Mouse (Mus musculus) midbrain, embryonic 14.5 days (tissue): Measurements from ENCODE around the gene Cntn4. TPM values are rescaled to one million over a fixed set of nuclear protein-coding genes. Genes with fewer than 3 reads are reported as not detected.

Source experiments
- ATAC-seq: fragments of 200-750 bp; cut with Nextera tagmentation; 2 replicates; pipeline ENCODE4 v1.8.0; 2017; ENCODE audit warnings: moderate number of reproducible peaks, moderate library complexity; ENCODE audit not compliant: low FRiP score, low TSS enrichment
- DNase-seq: peaks from one replicate; pipeline ENCODE4 v3.0.0-alpha.2; 2015
- H3K27ac ChIP-seq: fragments of 300-500 bp; sonication (generic); replicated peaks from 2 replicates; pipeline ENCODE4 v1.5.1; 2014; ENCODE audit warnings: mild to moderate bottlenecking, low read depth, low read length, moderate library complexity
- H3K27me3 ChIP-seq: fragments of 300-500 bp; sonication (generic); 2 replicates; pipeline ENCODE4 v1.6.1; 2014; ENCODE audit warnings: low read length, control low read depth, mixed read lengths; ENCODE audit not compliant: control insufficient read depth, insufficient read depth
- H3K36me3 ChIP-seq: fragments of 300-500 bp; sonication (generic); 2 replicates; pipeline ENCODE4 v1.6.1; 2014; ENCODE audit warnings: low read length, control low read depth; ENCODE audit not compliant: control insufficient read depth, insufficient read depth
- H3K4me1 ChIP-seq: fragments of 300-500 bp; sonication (generic); 2 replicates; pipeline ENCODE4 v1.6.1; 2014; ENCODE audit warnings: mild to moderate bottlenecking, antibody characterized with exemption, low read length, control low read depth; ENCODE audit not compliant: control insufficient read depth, insufficient read depth
- H3K4me2 ChIP-seq: fragments of 300-500 bp; sonication (generic); 2 replicates; pipeline ENCODE4 v1.6.1; 2014; ENCODE audit warnings: mild to moderate bottlenecking, low read length, moderate library complexity
- H3K4me3 ChIP-seq: fragments of 300-500 bp; sonication (generic); replicated peaks from 2 replicates; pipeline ENCODE4 v1.5.1; 2014; ENCODE audit warnings: low read depth, low read length
- H3K9ac ChIP-seq: fragments of 300-500 bp; sonication (generic); replicated peaks from 2 replicates; pipeline ENCODE4 v1.6.1; 2014; ENCODE audit warnings: mild to moderate bottlenecking, low read length, moderate library complexity
- H3K9me3 ChIP-seq: fragments of 300-500 bp; sonication (generic); 2 replicates; pipeline ENCODE4 v1.6.1; 2016; ENCODE audit warnings: low read length, control low read depth, mixed read lengths; ENCODE audit not compliant: control insufficient read depth
- WGBS: fragments of 180-500 bp; shearing (Covaris S2); extraction: QIAGEN DNeasy Blood & Tissue Kit; methylation state at CpG from one replicate; pipeline ENCODE4 v1.1.7; 2014; 5-methylcytosine and 5-hydroxymethylcytosine counted together
- polyA plus RNA-seq: library from polyadenylated mRNA; unstranded; fragments of >200 nt; fragmentation: Nextera tagmentation; extraction: Ambion mirVana; gene quantifications from 2 replicates; pipeline ENCODE4 v1.2.1, GENCODE M21; 2014

Gene Cntn4
- polyA plus RNA-seq, 1 experiment from 2014 or later: 29.8 TPM

GRCm38 (mm10) chr6:106499166-106499565 lies 821.7 kb downstream of the Cntn4 start:
- Histone ChIP-seq H3K36me3 (no peaks in the 10 kb centered on the region), H3K27ac (no peak overlapping the region), H3K27me3 (no peaks in the 10 kb centered on the region), H3K4me3 (no peak overlapping the region), H3K9ac (no peak overlapping the region), H3K4me2 (no peak overlapping the region), H3K4me1 (no peaks in the 10 kb centered on the region), H3K9me3 (no peaks in the 10 kb centered on the region)
- ATAC-seq (no peak), DNase-seq (no peak)
- WGBS: 88% methylated on average over 3 of the region's 3 CpGs

- H3K36me3 ChIP-seq: no peaks in the 10 kb centered on the region
- no peaks in the 10 kb centered on the region for H3K9me3 ChIP-seq
- H3K9ac ChIP-seq: no peak overlapping the region
- H3K4me2 ChIP-seq: no peak overlapping the region
- 72% methylated on average over 9 of the region's 9 CpGs for WGBS
- no peak overlapping the region for H3K4me3 ChIP-seq
- H3K4me1 ChIP-seq: no peaks in the 10 kb centered on the region
- no peak overlapping the region for H3K27ac ChIP-seq
- no peak for DNase-seq
- H3K27me3 ChIP-seq: no peaks in the 10 kb centered on the region
- ATAC-seq: no peak
Observed at GRCm38 (mm10) chr6:106503961-106504360, 826.5 kb downstream of the Cntn4 start.

DNA sequence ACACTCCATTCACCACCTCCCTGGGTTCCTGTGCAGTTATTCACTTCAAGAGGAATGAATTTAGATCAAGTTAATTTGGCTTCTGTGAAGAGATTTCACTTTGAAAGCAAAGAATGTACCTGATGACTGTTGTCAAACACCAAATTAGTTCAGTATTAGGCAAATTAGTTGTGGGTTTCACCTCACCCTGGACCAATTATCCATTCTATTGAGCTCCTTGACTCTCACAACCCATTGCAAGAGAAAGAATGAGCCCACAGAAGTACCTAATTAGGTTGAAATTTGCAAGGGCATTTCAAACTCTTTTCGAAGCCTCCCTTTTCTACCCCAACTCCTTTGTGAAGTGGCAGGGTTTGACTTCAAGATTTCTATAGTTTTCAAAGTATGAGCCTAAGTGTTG lies 842.9 kb downstream of the Cntn4 start:
- no peaks in the 10 kb centered on the region for H3K27me3 ChIP-seq
- H3K4me3 ChIP-seq: no peak overlapping the region
- 78% methylated on average over 1 of the region's 1 CpGs for WGBS
- ATAC-seq (no peak), DNase-seq (no peak)
- H3K9me3 ChIP-seq: no peaks in the 10 kb centered on the region
- no peak overlapping the region for H3K4me2 ChIP-seq
- no peak overlapping the region for H3K27ac ChIP-seq
- H3K4me1 ChIP-seq: no peaks in the 10 kb centered on the region
- H3K9ac ChIP-seq: no peak overlapping the region
- H3K36me3 ChIP-seq: no peaks in the 10 kb centered on the region

GRCm38 (mm10) chr6:106543500-106543899 lies 866.0 kb downstream of the Cntn4 start:
- no peak overlapping the region for H3K4me2 ChIP-seq
- no peaks in the 10 kb centered on the region for H3K4me1 ChIP-seq
- H3K9me3 ChIP-seq: no peaks in the 10 kb centered on the region
- H3K9ac ChIP-seq: no peak overlapping the region
- H3K27ac ChIP-seq: no peak overlapping the region
- no peak for DNase-seq
- no peak for ATAC-seq
- no peaks in the 10 kb centered on the region for H3K27me3 ChIP-seq
- H3K4me3 ChIP-seq: no peak overlapping the region
- H3K36me3 ChIP-seq: no peaks in the 10 kb centered on the region

GRCm38 (mm10) chr6:106561649-106562048 lies 884.2 kb downstream of the Cntn4 start:
- DNase-seq (peak; percentile 67), ATAC-seq (peak; percentile 62)
- Histone ChIP-seq H3K36me3 (no peaks in the 10 kb centered on the region), H3K9me3 (no peaks in the 10 kb centered on the region), H3K9ac (no peak overlapping the region), H3K4me1 (no peaks in the 10 kb centered on the region), H3K27ac (no peak overlapping the region), H3K27me3 (no peaks in the 10 kb centered on the region), H3K4me3 (no peak overlapping the region), H3K4me2 (no peak overlapping the region)
- WGBS: 51% methylated on average over 6 of the region's 6 CpGs

DNA sequence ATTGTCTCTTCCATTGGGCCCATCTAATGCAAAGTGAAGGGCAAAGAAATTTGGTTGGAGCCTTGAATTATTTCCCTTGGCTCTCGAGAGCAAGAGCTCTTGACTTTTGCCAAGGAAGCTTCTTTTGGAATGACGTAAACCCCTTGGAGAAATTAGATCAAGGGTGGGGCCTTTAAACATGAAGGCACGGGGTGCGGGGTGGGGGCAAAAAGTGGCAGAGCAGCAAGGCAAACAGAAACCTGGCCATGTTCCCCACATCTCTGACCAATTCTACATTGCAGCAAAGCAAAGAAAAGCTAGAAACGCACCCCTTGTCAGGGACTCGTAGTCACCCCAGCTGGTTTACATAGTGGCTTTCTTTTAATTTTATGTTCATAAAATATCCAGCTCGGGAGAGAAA lies 887.9 kb downstream of the Cntn4 start:
- Histone ChIP-seq H3K4me3 (no peak overlapping the region), H3K27me3 (no peaks in the 10 kb centered on the region), H3K9me3 (no peaks in the 10 kb centered on the region), H3K4me2 (no peak overlapping the region), H3K36me3 (no peaks in the 10 kb centered on the region), H3K9ac (no peak overlapping the region), H3K27ac (no peak overlapping the region), H3K4me1 (no peaks in the 10 kb centered on the region)
- no peak for DNase-seq
- no peak for ATAC-seq
- WGBS: 83% methylated on average over 7 of the region's 7 CpGs

DNA sequence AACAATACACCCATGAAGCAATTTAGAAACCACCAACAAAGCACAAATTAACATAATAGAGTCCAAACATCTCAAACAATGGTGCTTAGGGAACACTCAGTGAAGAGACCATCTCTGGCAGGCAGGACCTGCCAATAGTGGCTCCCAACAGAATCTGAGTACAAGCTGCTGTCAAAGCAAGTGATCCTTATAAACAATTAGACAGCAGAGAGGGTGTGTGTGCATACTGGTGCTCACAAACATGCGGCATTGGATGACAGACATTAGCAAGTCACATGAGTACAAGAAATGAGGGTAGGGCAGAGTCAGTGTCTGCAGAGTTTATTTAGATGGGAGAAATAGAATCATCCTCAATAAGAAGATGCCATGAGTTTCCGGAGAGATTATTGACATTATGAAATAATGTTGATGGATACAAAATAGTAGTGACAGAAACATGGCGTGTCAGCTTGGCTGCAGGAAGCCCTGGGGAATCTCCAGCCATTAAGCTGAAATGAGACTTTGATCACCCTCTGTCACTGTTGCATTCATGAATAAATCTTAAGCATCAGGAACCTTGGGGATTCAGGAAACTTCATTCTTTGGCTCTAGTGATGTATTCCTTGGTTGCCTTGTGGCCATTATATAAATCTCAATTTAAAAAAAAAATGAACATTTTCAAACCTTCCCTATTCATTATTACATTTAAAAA lies 888.5 kb downstream of the Cntn4 start:
- WGBS: 31% methylated on average over 3 of the region's 3 CpGs
- Histone ChIP-seq H3K27me3 (no peaks in the 10 kb centered on the region), H3K4me1 (no peaks in the 10 kb centered on the region), H3K27ac (no peak overlapping the region), H3K9me3 (no peaks in the 10 kb centered on the region), H3K36me3 (no peaks in the 10 kb centered on the region), H3K4me2 (no peak overlapping the region), H3K9ac (no peak overlapping the region), H3K4me3 (no peak overlapping the region)
- ATAC-seq: peak; percentile 54; the same call in 1 of the 2 replicates
- DNase-seq: peak; percentile 65

GRCm38 (mm10) chr6:106566929-106567621 lies 889.6 kb downstream of the Cntn4 start:
- Histone ChIP-seq H3K27me3 (no peaks in the 10 kb centered on the region), H3K9me3 (no peaks in the 10 kb centered on the region), H3K27ac (0 out of 2 replicates have a peak overlapping the region, but pooled peaks have one; percentile 3), H3K9ac (no peak overlapping the region), H3K36me3 (no peaks in the 10 kb centered on the region), H3K4me3 (no peak overlapping the region), H3K4me1 (no peaks in the 10 kb centered on the region), H3K4me2 (no peak overlapping the region)
- WGBS: 84% methylated on average over 11 of the region's 11 CpGs
- DNase-seq: no peak
- no peak for ATAC-seq

- no peak overlapping the region for H3K27ac ChIP-seq
- DNase-seq (no peak), ATAC-seq (no peak)
- H3K36me3 ChIP-seq: no peaks in the 10 kb centered on the region
- no peaks in the 10 kb centered on the region for H3K4me1 ChIP-seq
- no peak overlapping the region for H3K9ac ChIP-seq
- H3K9me3 ChIP-seq: no peaks in the 10 kb centered on the region
- no peak overlapping the region for H3K4me3 ChIP-seq
- WGBS: 72% methylated on average over 5 of the region's 5 CpGs
- H3K27me3 ChIP-seq: no peaks in the 10 kb centered on the region
- no peak overlapping the region for H3K4me2 ChIP-seq
Observed at GRCm38 (mm10) chr6:106580124-106580523, 902.7 kb downstream of the Cntn4 start.
